8 mouse cellular contexts compared by ENCODE assay signal in the genomic region with DNA sequence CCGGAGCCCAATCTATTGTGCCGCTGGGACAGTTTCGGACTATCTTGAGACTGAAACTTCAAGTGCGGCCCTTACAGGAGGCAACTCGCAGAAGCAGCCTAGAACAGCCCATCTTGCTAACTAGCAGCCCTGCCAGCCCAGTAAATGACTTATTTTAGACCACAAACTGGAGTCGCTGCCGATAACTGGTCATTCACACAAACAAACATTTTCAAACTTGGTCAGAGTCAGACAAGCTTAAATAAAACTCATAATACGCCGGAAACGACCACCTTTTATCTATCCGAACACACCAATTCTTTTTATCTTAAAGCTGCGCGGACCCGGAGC. TPM values are rescaled to one million over a fixed set of nuclear protein-coding genes. Genes with fewer than 3 reads are reported as not detected.
DNase-seq lines count a peak whose midpoint lies in the region; ATAC-seq and TF ChIP-seq lines count a peak whose summit lies in the region.

No protein-coding gene starts in this region.

- H3K4me3 ChIP-seq in heart, embryonic 16.5 days (ENCODE audit: low read length) = peak overlapping the region; percentile 81
- peak overlapping the region; percentile 52 for H3K4me3 ChIP-seq in hindbrain, postnatal 0 days (ENCODE audit: low read length)
- peak overlapping the region; percentile 66 for H3K4me3 ChIP-seq in midbrain, embryonic 12.5 days

- H3K9me3 ChIP-seq in heart, embryonic 16.5 days (replicated peaks; ENCODE audit: control insufficient read depth, low read length) = no peaks in the 10 kb centered on the region
- H3K9me3 ChIP-seq in hindbrain, postnatal 0 days (ENCODE audit: low read length) = no peaks in the 10 kb centered on the region
- no peaks in the 10 kb centered on the region for H3K9me3 ChIP-seq in midbrain, embryonic 12.5 days

- peak overlapping the region; percentile 84 for H3K4me2 ChIP-seq in heart, embryonic 16.5 days (ENCODE audit: low read depth, low read length)
- H3K4me2 ChIP-seq in hindbrain, postnatal 0 days (ENCODE audit: low read depth, low read length) = peak overlapping the region; percentile 96
- peak overlapping the region; percentile 96 for H3K4me2 ChIP-seq in midbrain, embryonic 12.5 days (replicated peaks)

- no peaks in the 10 kb centered on the region for H3K36me3 ChIP-seq in heart, embryonic 16.5 days (ENCODE audit: control insufficient read depth, insufficient read depth)
- H3K36me3 ChIP-seq in hindbrain, postnatal 0 days (ENCODE audit: insufficient read depth, low read length) = no peaks in the 10 kb centered on the region
- H3K36me3 ChIP-seq in midbrain, embryonic 12.5 days = no peaks in the 10 kb centered on the region

- peak overlapping the region; percentile 95 for H3K9ac ChIP-seq in heart, embryonic 16.5 days (ENCODE audit: low read length)
- peak overlapping the region; percentile 67 for H3K9ac ChIP-seq in hindbrain, postnatal 0 days (replicated peaks; ENCODE audit: low read length)
- H3K9ac ChIP-seq in midbrain, embryonic 12.5 days (replicated peaks) = peak overlapping the region; percentile 92

- TF ChIP-seq CTCF in hindbrain, postnatal 0 days (IDR thresholded peaks at IDR 0.05; ENCODE audit: low read depth) = no peak

- peaks cover 13% of the 10 kb centered on the region for H3K27me3 ChIP-seq in heart, embryonic 16.5 days (ENCODE audit: control insufficient read depth, insufficient read depth, low read length)
- peaks cover 12% of the 10 kb centered on the region for H3K27me3 ChIP-seq in hindbrain, postnatal 0 days (ENCODE audit: insufficient read depth, low read length)
- H3K27me3 ChIP-seq in midbrain, embryonic 12.5 days = peaks cover 13% of the 10 kb centered on the region

- intact Hi-C loops in heart, postnatal 36 days (cut with DNase I) = loop anchor here (5.0 to 10.0 kb wide), 5 partner anchors 79 to 664 kb away; no protein-coding TSS in a partner anchor

- H3K27ac ChIP-seq in heart, embryonic 16.5 days (ENCODE audit: low read length) = peak overlapping the region; percentile 96
- peak overlapping the region; percentile 87 for H3K27ac ChIP-seq in hindbrain, postnatal 0 days
- H3K27ac ChIP-seq in midbrain, embryonic 12.5 days (replicated peaks) = peak overlapping the region; percentile 86

- peaks cover 11% of the 10 kb centered on the region for H3K4me1 ChIP-seq in heart, embryonic 16.5 days (ENCODE audit: control insufficient read depth, insufficient read depth, low read length)
- peaks cover 12% of the 10 kb centered on the region; the same call in 1 of the 2 replicates for H3K4me1 ChIP-seq in hindbrain, postnatal 0 days (ENCODE audit: insufficient read depth, low read length)
- peaks cover 50% of the 10 kb centered on the region for H3K4me1 ChIP-seq in midbrain, embryonic 12.5 days

- WGBS in heart, embryonic 16.5 days = under 1% methylated on average over 14 of the region's 14 CpGs
- under 1% methylated on average over 14 of the region's 14 CpGs for WGBS in hindbrain, postnatal 0 days
- WGBS in midbrain, embryonic 12.5 days = under 1% methylated on average over 14 of the region's 14 CpGs

- DNase-seq in heart, postnatal 36 days = no peak
- peak; percentile 15 for DNase-seq in c-Kit-positive CD71-positive TER-119-negative erythroid progenitor cells, embryonic 14.5 days (ENCODE audit: low read depth)
- DNase-seq in hindbrain, postnatal 0 days (ENCODE audit: low spot score) = peak; percentile 44
- DNase-seq in layer of hippocampus, adult 11-12 months (ENCODE audit: low spot score) = no peak
- DNase-seq in right cerebral cortex, postnatal 36 days (ENCODE audit: low spot score in 2 of 2) = no peak
- DNase-seq in frontal cortex, postnatal 25 days (ENCODE audit: low spot score in 2 of 2) = no peak

- no peak for ATAC-seq in heart, embryonic 16.5 days (replicated peaks; ENCODE audit: extremely low read depth, insufficient read depth, low FRiP score)
- no peak for ATAC-seq in hindbrain, postnatal 0 days
- no peak for ATAC-seq in midbrain, embryonic 12.5 days (ENCODE audit: low FRiP score, low read depth)

RNA-seq across cellular contexts. Expression of gene Sox6, which starts 7.2 kb away (rescaled TPM):
- 25.6 and 28.5 TPM in 2 replicates for polyA plus RNA-seq in heart, embryonic 16.5 days (2015; fragmentation: Nextera tagmentation; extraction: Ambion mirVana)
- total RNA-seq in heart, postnatal 36 days (2021) = 10 to 100 TPM; 24.0 to 30.4 TPM
- 24.9 and 39.8 TPM in 2 replicates for total RNA-seq in hindbrain, postnatal 0 days (2014; rRNA removed)
- 32.8 and 33.7 TPM in 2 replicates for polyA plus RNA-seq in hindbrain, postnatal 0 days (2015; fragmentation: Nextera tagmentation; extraction: Ambion mirVana)
- 63.2 and 65.7 TPM in 2 replicates for polyA plus RNA-seq in midbrain, embryonic 12.5 days (2016; fragmentation: Nextera tagmentation; extraction: Ambion mirVana)

RNA-seq across cellular contexts. Expression of gene 1110004F10Rik, which starts 7.8 kb away (rescaled TPM):
- 168 and 184 TPM in 2 replicates for polyA plus RNA-seq in heart, embryonic 16.5 days (2015; fragmentation: Nextera tagmentation; extraction: Ambion mirVana)
- total RNA-seq in heart, postnatal 36 days (2021) = 10 to 100 TPM; 51.2 to 55.9 TPM
- 142 and 148 TPM in 2 replicates for total RNA-seq in hindbrain, postnatal 0 days (2014; rRNA removed)
- 329 and 335 TPM in 2 replicates for polyA plus RNA-seq in hindbrain, postnatal 0 days (2015; fragmentation: Nextera tagmentation; extraction: Ambion mirVana)
- polyA plus RNA-seq in midbrain, embryonic 12.5 days (2016; fragmentation: Nextera tagmentation; extraction: Ambion mirVana) = 319 and 321 TPM in 2 replicates

RNA-seq across cellular contexts. Expression of gene Gm4353, which starts 53.1 kb away (rescaled TPM):
- polyA plus RNA-seq in heart, embryonic 16.5 days (2015; fragmentation: Nextera tagmentation; extraction: Ambion mirVana) = 0.70 and 1.6 TPM in 2 replicates
- total RNA-seq in heart, postnatal 36 days (2021) = 1 to 10 TPM; 1.3 TPM
- total RNA-seq in hindbrain, postnatal 0 days (2014; rRNA removed) = 0.14 and 1.3 TPM in 2 replicates
- polyA plus RNA-seq in hindbrain, postnatal 0 days (2015; fragmentation: Nextera tagmentation; extraction: Ambion mirVana) = 0.63 and 0.79 TPM in 2 replicates
- polyA plus RNA-seq in midbrain, embryonic 12.5 days (2016; fragmentation: Nextera tagmentation; extraction: Ambion mirVana) = 0.68 and 0.98 TPM in 2 replicates

Comparison
In these comparisons a context has a peak if more than half of its experiments do, and no peak if none do; other contexts are left out.
1. DNase-seq: peak in c-Kit-positive CD71-positive TER-119-negative erythroid progenitor cells, embryonic 14.5 days (single experiment) and hindbrain, postnatal 0 days (single experiment); none in heart, postnatal 36 days (0 of 2), layer of hippocampus, adult 11-12 months (single experiment), right cerebral cortex, postnatal 36 days (0 of 2) and frontal cortex, postnatal 25 days (0 of 2).
2. Peak in every context shown above with its lines, with median percentiles within 50 percentile points of each other: H3K27ac ChIP-seq, H3K4me2 ChIP-seq, H3K4me3 ChIP-seq and H3K9ac ChIP-seq.